Mouse (Mus musculus): ENCODE measurements around the gene Gemin2.

- TF ChIP-seq CTCF (IDR thresholded peaks at IDR 0.05; ENCODE audit: insufficient read depth, low read length) (no peak), POLR2A (IDR thresholded peaks at IDR 0.05; ENCODE audit: borderline replicate concordance, extremely low read depth, low read depth, low read length) (no peak)
Measured at GRCm38 (mm10) chr12:59065776-59066175, 52.6 kb downstream of the Gemin2 start.
